Mouse (Mus musculus) forebrain, embryonic 16.5 days (tissue): ENCODE measurements at regions not wholly inside any gene's neighbourhood (a gene's known extent, or its start where the extent isn't known, plus 50 kb on each side); places are given as distances from the start of the nearest gene placed in this dataset.

Experiments
- ATAC-seq: fragments of 200-750 bp; cut with Nextera tagmentation; 2 replicates; pipeline ENCODE4 v1.8.0; 2017; ENCODE audit warnings: mild to moderate bottlenecking, moderate library complexity
- H3K27ac ChIP-seq: fragments of 300-500 bp; sonication (generic); 2 replicates; pipeline ENCODE4 v1.5.1; 2014; ENCODE audit warnings: low read length, control low read depth
- H3K27me3 ChIP-seq: fragments of 300-500 bp; sonication (generic); replicated peaks from 2 replicates; pipeline ENCODE4 v1.6.1; 2014; ENCODE audit warnings: low read length; ENCODE audit not compliant: control insufficient read depth, insufficient read depth
- H3K36me3 ChIP-seq: fragments of 300-500 bp; sonication (generic); 2 replicates; pipeline ENCODE4 v1.6.1; 2014; ENCODE audit not compliant: control insufficient read depth, insufficient read depth
- H3K4me1 ChIP-seq: fragments of 300-500 bp; sonication (generic); replicated peaks from 2 replicates; pipeline ENCODE4 v1.6.1; 2014; ENCODE audit warnings: low read length; ENCODE audit not compliant: control insufficient read depth, insufficient read depth
- H3K4me2 ChIP-seq: fragments of 300-500 bp; sonication (generic); 2 replicates; pipeline ENCODE4 v1.6.1; 2014; ENCODE audit warnings: mild to moderate bottlenecking, low read length, control low read depth
- H3K4me3 ChIP-seq: fragments of 300-500 bp; sonication (generic); replicated peaks from 2 replicates; pipeline ENCODE4 v1.5.1; 2014; ENCODE audit warnings: mild to moderate bottlenecking, low read length, control low read depth
- H3K9ac ChIP-seq: fragments of 300-500 bp; sonication (generic); replicated peaks from 2 replicates; pipeline ENCODE4 v1.6.1; 2014; ENCODE audit warnings: low read depth, low read length, control low read depth
- H3K9me3 ChIP-seq: fragments of 300-500 bp; sonication (generic); 2 replicates; pipeline ENCODE4 v1.6.1; 2016; ENCODE audit warnings: low read length; ENCODE audit not compliant: control insufficient read depth
- WGBS: fragments of 180-500 bp; shearing (Covaris S2); extraction: QIAGEN DNeasy Blood & Tissue Kit; methylation state at CpG from one replicate; pipeline ENCODE4 v1.1.7; 2014; 5-methylcytosine and 5-hydroxymethylcytosine counted together

DNA sequence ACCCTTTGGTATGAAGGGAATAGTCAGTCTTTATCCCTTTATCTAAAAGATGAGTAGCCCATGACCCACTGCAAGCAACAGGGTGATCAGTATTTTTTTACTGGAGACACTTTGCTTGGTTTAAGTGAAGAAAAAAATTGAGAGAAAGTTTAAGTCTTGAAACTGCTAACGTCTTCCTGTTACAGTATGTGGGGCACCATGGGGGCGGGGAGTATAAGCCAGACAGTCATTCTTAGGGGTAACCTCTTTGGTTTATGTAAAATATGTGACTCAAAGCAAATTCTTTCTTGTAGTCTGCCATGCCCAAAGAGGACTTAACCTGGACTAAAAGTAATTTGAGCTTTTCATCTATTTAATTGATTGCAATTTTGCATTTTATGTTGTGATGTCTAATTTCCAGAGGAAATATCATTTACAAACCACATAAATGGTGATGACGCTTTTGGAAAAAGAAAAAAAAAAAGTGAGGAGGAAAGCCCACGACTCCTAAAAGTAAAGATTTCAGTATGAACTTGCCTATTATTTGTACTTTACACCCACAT lies 166.2 kb upstream of the Bcl6 start:
- no peak for ATAC-seq
- no peaks in the 10 kb centered on the region for H3K27me3 ChIP-seq
- no peaks in the 10 kb centered on the region for H3K9me3 ChIP-seq
- no peak overlapping the region for H3K4me3 ChIP-seq
- no peak overlapping the region for H3K9ac ChIP-seq
- H3K36me3 ChIP-seq, result no peaks in the 10 kb centered on the region
- 80% methylated on average over 4 of the region's 4 CpGs for WGBS
- H3K27ac ChIP-seq, result no peak overlapping the region
- H3K4me2 ChIP-seq, result no peak overlapping the region
- H3K4me1 ChIP-seq, result no peaks in the 10 kb centered on the region

DNA sequence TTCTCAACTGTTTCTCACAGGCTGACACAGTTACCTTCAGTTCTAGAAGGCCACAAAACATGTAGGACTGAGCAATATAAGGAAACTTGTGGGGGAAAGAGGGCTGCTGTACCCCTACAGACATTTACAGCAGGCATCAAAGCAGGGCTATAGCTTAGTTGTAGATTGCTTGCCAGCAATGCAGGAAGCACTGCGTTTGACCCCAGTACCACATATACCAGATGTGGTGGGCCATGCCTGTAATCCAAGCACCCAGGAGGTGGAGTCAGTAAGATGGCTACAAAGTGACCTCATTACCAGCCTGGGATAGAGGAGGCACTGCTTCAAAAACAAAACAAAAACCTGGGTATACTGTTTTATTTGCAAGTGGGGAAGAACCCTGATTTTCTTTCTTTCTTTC lies 165.3 kb upstream of the Bcl6 start:
- ATAC-seq, result no peak
- Histone ChIP-seq H3K27ac (no peak overlapping the region), H3K4me2 (no peak overlapping the region), H3K9me3 (no peaks in the 10 kb centered on the region), H3K4me1 (no peaks in the 10 kb centered on the region), H3K27me3 (no peaks in the 10 kb centered on the region), H3K4me3 (no peak overlapping the region), H3K9ac (no peak overlapping the region), H3K36me3 (no peaks in the 10 kb centered on the region)
- WGBS, result 70% methylated on average over 1 of the region's 1 CpGs

DNA sequence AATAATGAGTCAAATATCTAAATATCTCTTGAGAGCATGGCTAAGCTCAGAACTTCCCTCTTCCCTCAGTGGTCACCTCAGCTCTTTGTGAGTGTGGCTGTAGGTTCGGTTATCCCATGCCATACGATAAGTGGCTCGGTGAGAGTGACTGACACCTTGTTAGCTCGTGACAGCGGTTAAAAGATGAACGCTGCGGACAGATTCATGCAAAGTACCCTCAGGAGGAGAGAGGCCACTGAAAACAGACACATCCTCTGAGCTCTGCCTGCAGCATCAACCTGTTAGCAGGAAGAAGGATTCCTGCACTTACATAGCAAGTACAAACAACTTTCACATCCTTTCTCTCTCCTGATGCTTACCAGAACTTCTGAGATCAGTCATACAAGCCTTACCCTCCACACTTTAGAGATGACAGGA lies 163.2 kb upstream of the Bcl6 start:
- H3K9ac ChIP-seq, result no peak overlapping the region
- no peak overlapping the region for H3K4me3 ChIP-seq
- WGBS, result 92% methylated on average over 7 of the region's 7 CpGs
- no peaks in the 10 kb centered on the region for H3K9me3 ChIP-seq
- H3K4me2 ChIP-seq, result no peak overlapping the region
- no peaks in the 10 kb centered on the region for H3K27me3 ChIP-seq
- no peak for ATAC-seq
- no peaks in the 10 kb centered on the region for H3K36me3 ChIP-seq
- H3K27ac ChIP-seq, result no peak overlapping the region
- no peaks in the 10 kb centered on the region for H3K4me1 ChIP-seq

DNA sequence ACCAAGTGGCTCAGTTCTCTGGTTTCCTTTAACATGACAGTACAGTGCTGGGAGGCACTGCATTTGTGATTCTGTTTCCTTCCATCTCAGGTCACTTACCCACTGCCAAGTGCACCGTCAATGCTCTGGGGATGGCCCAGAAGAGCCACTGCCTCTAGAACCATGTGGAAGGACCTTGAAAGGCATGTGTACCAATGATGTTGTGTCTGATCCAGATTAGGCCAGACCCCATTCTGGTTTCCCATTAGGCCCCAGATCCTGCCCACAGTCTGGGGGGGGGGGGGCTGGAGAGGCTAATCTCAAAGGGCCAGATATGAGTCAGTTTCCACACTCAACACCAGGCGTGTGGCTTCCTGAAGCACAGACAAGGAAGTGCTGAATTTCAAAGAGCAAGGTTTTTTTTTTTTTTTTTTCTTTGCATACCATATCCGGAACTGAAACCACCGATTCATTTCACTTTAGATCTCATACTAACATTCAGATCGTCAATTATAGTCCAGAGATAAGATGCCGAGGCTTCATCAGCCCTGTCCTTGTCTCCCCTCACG lies 162.6 kb upstream of the Bcl6 start:
- Histone ChIP-seq H3K4me3 (no peak overlapping the region), H3K27me3 (no peaks in the 10 kb centered on the region), H3K9ac (no peak overlapping the region), H3K9me3 (no peaks in the 10 kb centered on the region), H3K4me2 (no peak overlapping the region), H3K27ac (no peak overlapping the region), H3K36me3 (no peaks in the 10 kb centered on the region), H3K4me1 (no peaks in the 10 kb centered on the region)
- WGBS, result 87% methylated on average over 7 of the region's 7 CpGs
- no peak for ATAC-seq

DNA sequence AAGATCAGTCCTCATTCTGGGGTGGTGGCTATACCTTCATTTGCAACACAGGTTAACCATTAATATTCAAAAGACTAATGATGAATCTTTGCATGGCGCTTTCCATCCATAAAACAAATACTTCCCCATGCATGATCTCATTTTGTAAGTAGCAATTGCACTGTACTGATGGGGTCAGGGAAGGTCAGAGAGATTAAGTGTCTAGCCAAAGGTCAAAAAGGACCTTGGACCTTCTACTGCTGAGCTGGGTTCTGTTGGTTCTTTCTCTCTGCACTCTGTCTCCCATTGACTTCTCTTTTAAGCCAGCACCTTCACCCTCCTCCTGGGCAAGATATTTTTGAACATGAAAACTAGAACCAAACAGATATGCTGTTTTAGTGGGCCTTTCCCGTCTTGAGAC lies 161.9 kb upstream of the Bcl6 start:
- Histone ChIP-seq H3K36me3 (no peaks in the 10 kb centered on the region), H3K4me1 (no peaks in the 10 kb centered on the region), H3K27ac (no peak overlapping the region), H3K27me3 (no peaks in the 10 kb centered on the region), H3K9ac (no peak overlapping the region), H3K9me3 (no peaks in the 10 kb centered on the region), H3K4me2 (no peak overlapping the region), H3K4me3 (no peak overlapping the region)
- WGBS, result 94% methylated on average over 2 of the region's 2 CpGs
- no peak for ATAC-seq

DNA sequence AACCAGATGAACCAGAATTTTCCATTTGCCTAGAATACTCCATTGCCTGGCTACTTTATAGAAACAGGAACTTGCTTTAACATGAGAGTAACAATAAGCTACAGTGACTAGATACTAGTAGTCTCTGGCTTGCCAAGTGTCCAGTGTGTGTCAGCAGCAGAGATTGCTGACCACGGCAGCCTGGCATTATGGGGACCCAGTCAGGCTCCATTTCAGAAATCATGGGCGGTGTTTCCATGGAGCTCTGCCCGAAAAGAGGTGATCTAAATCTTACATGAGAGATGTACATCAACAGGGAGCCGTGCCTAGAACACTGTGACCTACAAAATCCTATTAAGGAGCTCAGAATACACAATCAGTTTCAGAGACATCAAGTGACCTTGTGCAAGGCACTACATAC lies 160.8 kb upstream of the Bcl6 start:
- Histone ChIP-seq H3K4me2 (no peak overlapping the region), H3K4me1 (no peaks in the 10 kb centered on the region), H3K9ac (no peak overlapping the region), H3K36me3 (no peaks in the 10 kb centered on the region), H3K9me3 (no peaks in the 10 kb centered on the region), H3K27ac (no peak overlapping the region), H3K4me3 (no peak overlapping the region), H3K27me3 (no peaks in the 10 kb centered on the region)
- no peak for ATAC-seq
- WGBS, result 77% methylated on average over 4 of the region's 4 CpGs

DNA sequence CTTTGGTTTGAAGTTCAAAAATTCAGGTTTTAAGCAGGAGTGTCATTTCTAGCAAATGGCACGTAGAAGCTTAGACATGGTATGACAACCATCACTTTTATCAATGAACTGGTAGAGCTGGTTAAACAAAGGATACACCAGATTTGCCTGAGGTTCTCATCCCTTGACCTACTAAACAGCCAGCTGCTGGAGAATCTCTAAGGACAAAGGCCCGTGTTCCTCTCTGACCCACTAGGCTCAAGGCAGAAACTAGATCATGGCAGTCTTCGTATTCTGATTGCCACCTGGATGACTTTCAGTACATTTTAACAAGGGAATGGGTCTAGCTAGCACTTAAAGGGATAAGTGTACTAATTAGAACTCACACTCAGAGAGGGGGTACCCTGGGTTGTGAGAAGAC lies 155.2 kb upstream of the Bcl6 start:
- Histone ChIP-seq H3K36me3 (no peaks in the 10 kb centered on the region), H3K9me3 (no peaks in the 10 kb centered on the region), H3K27ac (no peak overlapping the region), H3K9ac (no peak overlapping the region), H3K4me3 (no peak overlapping the region), H3K4me2 (no peak overlapping the region), H3K4me1 (no peaks in the 10 kb centered on the region), H3K27me3 (no peaks in the 10 kb centered on the region)
- ATAC-seq, result no peak
- WGBS, result 91% methylated on average over 3 of the region's 3 CpGs

DNA sequence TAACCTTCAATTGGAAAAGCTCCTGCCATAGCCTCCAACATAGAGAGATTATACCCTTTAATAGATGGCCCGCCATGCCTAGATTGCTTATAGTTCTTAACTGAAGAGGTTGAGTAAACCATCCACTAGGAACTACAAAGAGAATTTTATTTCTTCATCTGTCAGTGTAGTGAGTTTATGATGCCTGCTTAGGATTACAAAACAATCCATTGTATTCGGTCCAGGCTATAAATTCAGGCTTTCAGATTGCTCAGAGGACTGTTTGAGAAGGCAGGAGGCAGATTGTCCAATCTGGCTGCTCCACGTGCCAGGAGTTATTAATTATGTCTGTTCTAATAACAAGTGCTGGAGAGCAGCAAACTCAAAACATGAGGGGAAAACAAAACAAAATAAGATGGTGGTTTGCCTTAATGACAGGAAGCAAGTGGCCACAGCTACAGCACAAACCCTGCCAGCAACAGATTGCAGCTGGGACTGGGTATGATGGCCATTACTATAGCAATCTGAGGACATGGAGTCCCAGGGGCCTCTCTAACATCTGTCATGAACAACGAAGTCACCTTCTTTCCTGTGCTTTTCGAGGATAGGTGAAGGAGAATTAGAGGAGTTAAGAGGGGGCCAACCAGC lies 154.4 kb upstream of the Bcl6 start:
- no peaks in the 10 kb centered on the region for H3K36me3 ChIP-seq

DNA sequence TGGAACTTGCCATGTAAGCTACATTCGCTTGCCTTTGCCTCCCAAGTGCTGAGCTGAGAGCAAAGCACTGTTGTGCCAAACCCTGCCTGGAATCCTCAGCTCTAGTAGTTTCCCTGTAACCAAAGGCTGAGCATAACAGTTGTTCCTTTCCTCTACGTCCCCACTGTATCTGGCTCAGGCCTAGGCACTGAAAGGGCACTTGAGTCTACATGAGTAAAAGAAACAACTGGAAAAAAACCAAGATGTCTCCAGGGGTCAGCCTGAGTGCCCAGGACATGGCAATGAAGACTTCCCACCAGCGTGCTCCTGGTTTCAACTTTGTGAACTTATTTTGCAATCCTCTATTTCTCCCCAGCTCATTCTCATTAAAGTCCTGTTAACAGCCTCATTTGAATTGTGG lies 150.5 kb upstream of the Bcl6 start:
- no peaks in the 10 kb centered on the region for H3K27me3 ChIP-seq
- no peaks in the 10 kb centered on the region for H3K36me3 ChIP-seq
- H3K4me1 ChIP-seq, result no peaks in the 10 kb centered on the region
- H3K9me3 ChIP-seq, result no peaks in the 10 kb centered on the region
- no peak for ATAC-seq
- H3K4me2 ChIP-seq, result no peak overlapping the region
- 91% methylated on average over 3 of the region's 3 CpGs for WGBS
- H3K27ac ChIP-seq, result no peak overlapping the region
- no peak overlapping the region for H3K9ac ChIP-seq
- H3K4me3 ChIP-seq, result no peak overlapping the region

More for the DNA sequence above, 154.4 kb upstream of the Bcl6 start:
- no peak overlapping the region for H3K9ac ChIP-seq
- H3K9me3 ChIP-seq, result no peaks in the 10 kb centered on the region
- ATAC-seq, result no peak
- 78% methylated on average over 5 of the region's 5 CpGs for WGBS
- H3K27ac ChIP-seq, result no peak overlapping the region
- H3K4me3 ChIP-seq, result no peak overlapping the region
- no peaks in the 10 kb centered on the region for H3K27me3 ChIP-seq
- no peak overlapping the region for H3K4me2 ChIP-seq
- H3K4me1 ChIP-seq, result no peaks in the 10 kb centered on the region
